Mouse (Mus musculus): ENCODE results near the gene Lingo2. TPM values are rescaled to one million over a fixed set of nuclear protein-coding genes. Genes with fewer than 3 reads are reported as not detected.
A peak's percentile ranks its signal among the peaks of the same experiment; 100 is the strongest.

Lingo2 gene
- polyA plus RNA-seq, 1 experiment from 2014 or later: 2.1 TPM

- Histone ChIP-seq H3K36me3 (ENCODE audit: control insufficient read depth, insufficient read depth, low read length) (no peaks in the 10 kb centered on the region), H3K4me1 (replicated peaks; ENCODE audit: control insufficient read depth, insufficient read depth, low read length) (no peaks in the 10 kb centered on the region), H3K4me2 (replicated peaks; ENCODE audit: low read depth, low read length) (no peak overlapping the region), H3K9me3 (ENCODE audit: control insufficient read depth, low read length) (no peaks in the 10 kb centered on the region), H3K9ac (ENCODE audit: low read depth, low read length) (no peak overlapping the region), H3K27ac (ENCODE audit: low read depth, low read length) (no peak overlapping the region), H3K27me3 (ENCODE audit: control insufficient read depth, insufficient read depth, low read length) (no peaks in the 10 kb centered on the region), H3K4me3 (ENCODE audit: low read depth, low read length) (no peak overlapping the region)
- ATAC-seq (ENCODE audit: low FRiP score): no peak
- WGBS: 87% methylated on average over 2 of the region's 2 CpGs
- DNase-seq (ENCODE audit: low spot score): no peak
Measured at GRCm38 (mm10) chr4:35992005-35992763, 959.4 kb downstream of the Lingo2 start.

GRCm38 (mm10) chr4:35986012-35986411, 965.5 kb downstream of the Lingo2 start:
- no peaks in the 10 kb centered on the region for H3K27me3 ChIP-seq (ENCODE audit: control insufficient read depth, insufficient read depth, low read length)
- no peak overlapping the region for H3K4me3 ChIP-seq (ENCODE audit: low read depth, low read length)
- ATAC-seq (ENCODE audit: low FRiP score) (no peak), DNase-seq (ENCODE audit: low spot score) (no peak)
- H3K36me3 ChIP-seq (ENCODE audit: control insufficient read depth, insufficient read depth, low read length): no peaks in the 10 kb centered on the region
- H3K27ac ChIP-seq (ENCODE audit: low read depth, low read length): no peak overlapping the region
- H3K4me2 ChIP-seq (replicated peaks; ENCODE audit: low read depth, low read length): no peak overlapping the region
- H3K4me1 ChIP-seq (replicated peaks; ENCODE audit: control insufficient read depth, insufficient read depth, low read length): no peaks in the 10 kb centered on the region
- no peak overlapping the region for H3K9ac ChIP-seq (ENCODE audit: low read depth, low read length)
- no peaks in the 10 kb centered on the region for H3K9me3 ChIP-seq (ENCODE audit: control insufficient read depth, low read length)
- 77% methylated on average over 6 of the region's 6 CpGs for WGBS

- Histone ChIP-seq H3K27me3 (ENCODE audit: control insufficient read depth, insufficient read depth, low read length) (no peaks in the 10 kb centered on the region), H3K9ac (ENCODE audit: low read depth, low read length) (no peak overlapping the region), H3K27ac (ENCODE audit: low read depth, low read length) (no peak overlapping the region), H3K36me3 (ENCODE audit: control insufficient read depth, insufficient read depth, low read length) (no peaks in the 10 kb centered on the region), H3K4me2 (replicated peaks; ENCODE audit: low read depth, low read length) (no peak overlapping the region), H3K9me3 (ENCODE audit: control insufficient read depth, low read length) (no peaks in the 10 kb centered on the region), H3K4me3 (ENCODE audit: low read depth, low read length) (no peak overlapping the region), H3K4me1 (replicated peaks; ENCODE audit: control insufficient read depth, insufficient read depth, low read length) (no peaks in the 10 kb centered on the region)
- ATAC-seq (ENCODE audit: low FRiP score) (no peak), DNase-seq (ENCODE audit: low spot score) (no peak)
- 56% methylated on average over 4 of the region's 4 CpGs for WGBS
Measured at GRCm38 (mm10) chr4:35963532-35963931, 988.0 kb downstream of the Lingo2 start.

GRCm38 (mm10) chr4:35951894-35952293, 999.7 kb downstream of the Lingo2 start:
- Histone ChIP-seq H3K9me3 (ENCODE audit: control insufficient read depth, low read length) (no peaks in the 10 kb centered on the region), H3K4me2 (replicated peaks; ENCODE audit: low read depth, low read length) (no peak overlapping the region), H3K9ac (ENCODE audit: low read depth, low read length) (no peak overlapping the region), H3K27me3 (ENCODE audit: control insufficient read depth, insufficient read depth, low read length) (no peaks in the 10 kb centered on the region), H3K27ac (ENCODE audit: low read depth, low read length) (no peak overlapping the region), H3K4me3 (ENCODE audit: low read depth, low read length) (no peak overlapping the region), H3K4me1 (replicated peaks; ENCODE audit: control insufficient read depth, insufficient read depth, low read length) (no peaks in the 10 kb centered on the region), H3K36me3 (ENCODE audit: control insufficient read depth, insufficient read depth, low read length) (no peaks in the 10 kb centered on the region)
- no peak for DNase-seq (ENCODE audit: low spot score)
- ATAC-seq (ENCODE audit: low FRiP score): no peak

- WGBS: 87% methylated on average over 3 of the region's 3 CpGs
- Histone ChIP-seq H3K4me1 (replicated peaks; ENCODE audit: control insufficient read depth, insufficient read depth, low read length) (no peaks in the 10 kb centered on the region), H3K9ac (ENCODE audit: low read depth, low read length) (no peak overlapping the region), H3K4me3 (ENCODE audit: low read depth, low read length) (no peak overlapping the region), H3K4me2 (replicated peaks; ENCODE audit: low read depth, low read length) (no peak overlapping the region), H3K27ac (ENCODE audit: low read depth, low read length) (no peak overlapping the region), H3K9me3 (ENCODE audit: control insufficient read depth, low read length) (no peaks in the 10 kb centered on the region), H3K27me3 (ENCODE audit: control insufficient read depth, insufficient read depth, low read length) (no peaks in the 10 kb centered on the region), H3K36me3 (ENCODE audit: control insufficient read depth, insufficient read depth, low read length) (no peaks in the 10 kb centered on the region)
- DNase-seq (ENCODE audit: low spot score): no peak
- no peak for ATAC-seq (ENCODE audit: low FRiP score)
Measured at GRCm38 (mm10) chr4:35951251-35951650, 1000.3 kb downstream of the Lingo2 start.

GRCm38 (mm10) chr4:35934056-35934661, 1017.4 kb downstream of the Lingo2 start:
- DNase-seq (ENCODE audit: low spot score) (peak; percentile 11), ATAC-seq (ENCODE audit: low FRiP score) (peak; percentile 56)
- no peaks in the 10 kb centered on the region for H3K27me3 ChIP-seq (ENCODE audit: control insufficient read depth, insufficient read depth, low read length)
- H3K36me3 ChIP-seq (ENCODE audit: control insufficient read depth, insufficient read depth, low read length): no peaks in the 10 kb centered on the region
- H3K4me2 ChIP-seq (replicated peaks; ENCODE audit: low read depth, low read length): no peak overlapping the region
- no peaks in the 10 kb centered on the region for H3K4me1 ChIP-seq (replicated peaks; ENCODE audit: control insufficient read depth, insufficient read depth, low read length)
- H3K9me3 ChIP-seq (ENCODE audit: control insufficient read depth, low read length): no peaks in the 10 kb centered on the region
- H3K27ac ChIP-seq (ENCODE audit: low read depth, low read length): no peak overlapping the region
- H3K4me3 ChIP-seq (ENCODE audit: low read depth, low read length): no peak overlapping the region
- no peak overlapping the region for H3K9ac ChIP-seq (ENCODE audit: low read depth, low read length)
- 38% methylated on average over 4 of the region's 4 CpGs for WGBS

GRCm38 (mm10) chr4:35927722-35928121, 1023.8 kb downstream of the Lingo2 start:
- ATAC-seq (ENCODE audit: low FRiP score) (peak; percentile 78), DNase-seq (ENCODE audit: low spot score) (no peak)

GRCm38 (mm10) chr4:35917453-35917852, 1034.1 kb downstream of the Lingo2 start:
- no peaks in the 10 kb centered on the region for H3K36me3 ChIP-seq (ENCODE audit: control insufficient read depth, insufficient read depth, low read length)
- 80% methylated on average over 3 of the region's 3 CpGs for WGBS
- H3K9ac ChIP-seq (ENCODE audit: low read depth, low read length): no peak overlapping the region
- no peak overlapping the region for H3K4me2 ChIP-seq (replicated peaks; ENCODE audit: low read depth, low read length)
- H3K4me3 ChIP-seq (ENCODE audit: low read depth, low read length): no peak overlapping the region
- H3K27ac ChIP-seq (ENCODE audit: low read depth, low read length): no peak overlapping the region
- DNase-seq (ENCODE audit: low spot score): no peak
- H3K9me3 ChIP-seq (ENCODE audit: control insufficient read depth, low read length): no peaks in the 10 kb centered on the region
- no peaks in the 10 kb centered on the region for H3K4me1 ChIP-seq (replicated peaks; ENCODE audit: control insufficient read depth, insufficient read depth, low read length)
- no peaks in the 10 kb centered on the region for H3K27me3 ChIP-seq (ENCODE audit: control insufficient read depth, insufficient read depth, low read length)
- ATAC-seq (ENCODE audit: low FRiP score): no peak

More at GRCm38 (mm10) chr4:35927722-35928121, 1023.8 kb downstream of the Lingo2 start:
- H3K9ac ChIP-seq (ENCODE audit: low read depth, low read length): no peak overlapping the region
- H3K4me3 ChIP-seq (ENCODE audit: low read depth, low read length): no peak overlapping the region
- 41% methylated on average over 2 of the region's 2 CpGs for WGBS
- no peak overlapping the region for H3K4me2 ChIP-seq (replicated peaks; ENCODE audit: low read depth, low read length)
- no peak overlapping the region for H3K27ac ChIP-seq (ENCODE audit: low read depth, low read length)
- H3K4me1 ChIP-seq (replicated peaks; ENCODE audit: control insufficient read depth, insufficient read depth, low read length): no peaks in the 10 kb centered on the region
- no peaks in the 10 kb centered on the region for H3K27me3 ChIP-seq (ENCODE audit: control insufficient read depth, insufficient read depth, low read length)
- H3K36me3 ChIP-seq (ENCODE audit: control insufficient read depth, insufficient read depth, low read length): no peaks in the 10 kb centered on the region
- no peaks in the 10 kb centered on the region for H3K9me3 ChIP-seq (ENCODE audit: control insufficient read depth, low read length)

Measured in hindbrain, embryonic 11.5 days (tissue).